Mouse (Mus musculus): ENCODE results near the gene Crebbp.
A peak's percentile ranks its signal among the peaks of the same experiment; 100 is the strongest.
"Not testable (repeated sequence)": the region's sequence is repeated elsewhere in the genome, so short reads cannot be mapped to it uniquely, and the experiment has no call there.

Gene Crebbp

GRCm38 (mm10) chr16:4213799-4214551, at the start of gene Crebbp:
TSS of gene Crebbp (minus strand) at chr16:4213997.
- DNase-seq (ENCODE audit: low spot score), result peak; percentile 90

- DNase-seq (ENCODE audit: low spot score), result no peak
Observed at GRCm38 (mm10) chr16:4263486-4263885, 49.7 kb upstream of the Crebbp start.

GRCm38 (mm10) chr16:4257546-4257945, 43.7 kb upstream of the Crebbp start:
- no peak for DNase-seq (ENCODE audit: low spot score)

- DNase-seq (ENCODE audit: low spot score), result no peak
Observed at GRCm38 (mm10) chr16:4248791-4249190, 35.0 kb upstream of the Crebbp start.

- DNase-seq (ENCODE audit: low spot score), result not testable (repeated sequence)
Observed at GRCm38 (mm10) chr16:4245241-4245640, 31.4 kb upstream of the Crebbp start.

GRCm38 (mm10) chr16:4236131-4236530, 22.3 kb upstream of the Crebbp start:
- no peak for DNase-seq (ENCODE audit: low spot score)

GRCm38 (mm10) chr16:4235587-4235986, 21.8 kb upstream of the Crebbp start:
- DNase-seq (ENCODE audit: low spot score), result no peak

GRCm38 (mm10) chr16:4225841-4226240, 12.0 kb upstream of the Crebbp start:
- no peak for DNase-seq (ENCODE audit: low spot score)

GRCm38 (mm10) chr16:4214631-4215240, 939 bp upstream of the Crebbp start:
- no peak for DNase-seq (ENCODE audit: low spot score)

GRCm38 (mm10) chr16:4212963-4213798, 616 bp downstream of the Crebbp start:
- DNase-seq (ENCODE audit: low spot score), result peak; percentile 66

GRCm38 (mm10) chr16:4212167-4212962, 1.4 kb downstream of the Crebbp start:
- DNase-seq (ENCODE audit: low spot score), result no peak

- DNase-seq (ENCODE audit: low spot score), result no peak
Observed at GRCm38 (mm10) chr16:4210290-4210689, 3.5 kb downstream of the Crebbp start.

GRCm38 (mm10) chr16:4203592-4203991, 10.2 kb downstream of the Crebbp start:
- DNase-seq (ENCODE audit: low spot score), result no peak

- no peak for DNase-seq (ENCODE audit: low spot score)
Observed at GRCm38 (mm10) chr16:4199995-4200394, 13.8 kb downstream of the Crebbp start.

GRCm38 (mm10) chr16:4199566-4199965, 14.2 kb downstream of the Crebbp start:
- no peak for DNase-seq (ENCODE audit: low spot score)

- no peak for DNase-seq (ENCODE audit: low spot score)
Observed at GRCm38 (mm10) chr16:4198004-4198403, 15.8 kb downstream of the Crebbp start.

GRCm38 (mm10) chr16:4190166-4190565, 23.6 kb downstream of the Crebbp start:
- no peak for DNase-seq (ENCODE audit: low spot score)

- DNase-seq (ENCODE audit: low spot score), result no peak
Observed at GRCm38 (mm10) chr16:4175134-4175533, 38.7 kb downstream of the Crebbp start.

GRCm38 (mm10) chr16:4169530-4169929, 44.3 kb downstream of the Crebbp start:
- no peak for DNase-seq (ENCODE audit: low spot score)

GRCm38 (mm10) chr16:4168476-4168875, 45.3 kb downstream of the Crebbp start:
- DNase-seq (ENCODE audit: low spot score), result no peak

GRCm38 (mm10) chr16:4160898-4161247, 52.9 kb downstream of the Crebbp start:
- DNase-seq (ENCODE audit: low spot score), result no peak
